Mouse (Mus musculus) spleen, adult 12 weeks (tissue): Measurements from ENCODE around the gene Bach1.

Source experiments
- DNase-seq: peaks from one replicate; pipeline ENCODE4 v3.0.0; 2022; ENCODE audit warnings: low spot score

Gene Bach1

GRCm38 (mm10) chr16:87698692-87699305 is at the start of gene Bach1:
Gene Bach1, plus strand, starts transcription at chr16:87698945.
- peak; percentile 90 for DNase-seq

DNA sequence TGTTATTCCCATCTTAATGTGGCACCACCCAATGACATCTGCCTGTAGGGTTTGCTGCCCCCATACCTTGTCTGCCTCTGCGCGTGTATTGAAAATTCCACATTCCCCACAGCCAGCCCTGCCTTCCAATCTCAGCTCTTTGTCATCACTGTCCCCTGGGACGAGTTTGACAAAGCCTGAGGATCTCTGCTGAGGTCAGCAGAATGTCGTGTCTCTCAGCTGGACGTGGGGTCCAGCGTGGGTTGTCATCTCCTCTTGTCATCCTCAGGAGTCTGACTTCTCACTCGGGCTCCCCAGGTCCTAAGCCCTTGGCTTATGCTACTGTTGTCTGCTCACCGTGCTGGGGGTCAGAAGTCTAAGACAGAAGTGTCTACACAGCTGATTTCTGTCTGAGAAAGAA is 46.4 kb upstream of the Bach1 start:
- no peak for DNase-seq

DNA sequence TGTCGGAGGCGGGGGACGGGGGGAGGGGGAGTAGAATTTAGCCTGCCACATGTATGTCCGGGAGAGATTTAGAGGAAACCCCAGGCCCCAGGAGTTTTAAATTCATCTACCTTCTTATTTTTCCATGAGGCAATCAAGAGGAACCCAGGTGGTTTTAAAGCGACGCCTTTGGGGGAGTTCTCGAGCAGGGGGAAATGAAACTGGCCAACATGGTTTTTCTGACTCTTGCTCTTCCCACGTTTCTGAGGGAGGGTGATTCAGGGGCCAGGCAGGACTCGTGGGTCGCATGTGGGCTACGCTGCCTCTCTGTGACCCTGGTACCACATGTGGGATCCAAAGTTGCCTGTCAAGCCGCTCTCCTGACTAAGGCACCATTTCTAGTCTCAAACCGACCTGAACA is 45.8 kb upstream of the Bach1 start:
- peak; percentile 6 for DNase-seq

DNA sequence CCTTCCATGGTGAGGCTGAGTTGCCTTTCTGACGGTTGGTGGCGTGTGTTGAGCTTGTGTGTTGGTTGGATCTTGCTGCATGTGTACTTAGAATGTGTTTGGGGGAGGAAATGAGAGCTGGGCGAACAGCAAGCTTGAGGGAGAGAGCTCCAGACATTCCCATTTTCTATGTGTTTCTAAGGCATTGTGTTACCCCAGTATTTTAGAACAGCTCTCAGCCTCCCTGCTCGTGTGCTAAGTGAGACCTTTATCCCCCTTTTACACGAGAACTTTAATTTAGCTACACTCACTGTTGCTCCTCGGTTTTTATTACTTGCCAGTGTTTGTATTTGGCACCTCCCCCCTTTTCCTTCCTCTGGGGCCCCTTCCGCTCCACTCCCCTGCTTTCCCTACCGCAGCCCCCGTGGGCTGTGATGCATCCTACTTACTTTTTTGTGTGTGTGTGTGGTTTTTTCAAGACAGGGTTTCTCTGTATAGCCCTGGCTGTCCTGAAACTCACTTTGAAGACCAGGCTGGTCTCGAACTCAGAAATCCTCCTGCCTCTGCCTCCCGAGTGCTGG is 44.6 kb upstream of the Bach1 start:
- DNase-seq, result no peak

DNA sequence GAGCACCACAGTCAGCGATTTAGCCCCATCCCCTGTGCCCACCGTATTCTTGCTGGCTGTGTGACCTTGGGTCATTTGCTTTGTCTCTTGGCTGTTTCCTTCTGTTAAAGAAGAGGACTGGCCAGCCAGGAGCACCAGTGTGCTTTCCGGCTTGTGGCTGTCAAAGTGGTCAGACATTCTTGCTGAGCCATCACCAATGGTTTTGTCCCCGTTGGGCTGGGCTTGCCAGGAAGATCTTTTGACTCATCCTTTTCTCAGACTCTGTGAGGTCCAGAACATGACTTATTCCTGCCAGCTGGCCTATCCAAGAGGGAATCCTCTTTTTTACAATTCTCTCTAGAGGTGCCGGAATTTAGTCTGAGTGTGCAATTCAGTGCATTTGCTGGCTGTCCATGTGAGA is 43.7 kb upstream of the Bach1 start:
- no peak for DNase-seq

GRCm38 (mm10) chr16:87655579-87655978 is 43.2 kb upstream of the Bach1 start:
- DNase-seq, result no peak

GRCm38 (mm10) chr16:87656771-87657170 is 42.0 kb upstream of the Bach1 start:
- no peak for DNase-seq

DNA sequence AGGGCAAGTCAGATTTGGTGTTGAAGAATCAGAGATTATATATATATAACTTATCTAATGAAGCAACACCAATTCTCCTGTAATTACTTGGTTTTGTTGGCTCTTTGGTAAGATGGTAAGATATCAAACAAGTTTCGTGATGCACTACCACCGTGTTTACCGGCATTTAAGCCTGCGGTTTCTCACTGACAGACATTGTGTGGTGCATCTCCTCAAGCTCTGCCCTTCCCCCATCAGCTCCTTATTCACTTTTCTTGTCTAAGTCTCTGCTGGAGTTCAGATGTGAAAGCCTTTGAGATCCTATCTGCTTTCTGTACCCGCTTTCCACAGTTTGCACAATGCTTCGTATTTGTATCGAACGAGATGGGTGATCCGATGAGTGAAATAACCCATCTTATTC is 41.5 kb upstream of the Bach1 start:
- no peak for DNase-seq

- no peak for DNase-seq
Measured at GRCm38 (mm10) chr16:87661024-87661471, 37.7 kb upstream of the Bach1 start.

GRCm38 (mm10) chr16:87661636-87662035 is 37.1 kb upstream of the Bach1 start:
- no peak for DNase-seq

DNA sequence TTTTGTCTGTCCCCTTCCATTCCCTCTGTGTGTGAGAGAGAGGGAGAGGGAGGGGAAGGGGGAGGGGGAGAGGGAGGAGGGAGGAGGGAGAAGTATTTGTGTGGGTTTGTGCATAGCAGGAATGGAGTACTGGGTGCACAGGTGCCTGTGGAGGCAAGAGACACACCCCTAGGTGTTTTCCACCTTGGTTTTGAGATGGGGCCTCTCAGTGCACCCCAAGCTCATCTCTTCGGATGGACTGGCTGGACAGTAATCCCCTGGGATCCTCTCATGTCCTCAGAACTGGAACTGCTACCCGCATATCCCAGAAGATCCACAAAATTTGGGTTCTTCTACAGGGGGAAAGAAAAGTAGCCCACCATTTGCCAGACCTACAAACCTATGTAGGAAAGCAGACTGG is 36.2 kb upstream of the Bach1 start:
- DNase-seq, result no peak

GRCm38 (mm10) chr16:87663890-87664289 is 34.9 kb upstream of the Bach1 start:
- DNase-seq, result no peak

DNA sequence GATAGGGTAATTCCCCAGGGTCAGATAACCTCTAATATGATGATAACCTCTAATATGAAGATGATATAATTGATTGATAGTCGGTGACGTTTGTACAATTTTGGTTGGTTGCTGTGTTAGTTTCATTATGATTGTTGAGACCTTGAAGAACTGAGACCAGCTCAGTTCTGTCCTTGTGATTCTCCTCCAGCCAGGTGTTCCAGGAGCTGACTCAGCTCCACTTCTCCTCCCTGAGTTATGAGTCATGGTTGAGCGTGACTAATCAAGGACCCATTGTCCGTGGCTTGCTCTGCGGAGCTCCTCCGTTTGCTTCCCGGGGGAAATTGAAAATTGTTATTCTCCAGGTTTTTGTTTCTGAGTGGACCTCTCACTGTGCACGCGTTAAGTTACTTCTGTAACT is 33.5 kb upstream of the Bach1 start:
- DNase-seq, result no peak

DNA sequence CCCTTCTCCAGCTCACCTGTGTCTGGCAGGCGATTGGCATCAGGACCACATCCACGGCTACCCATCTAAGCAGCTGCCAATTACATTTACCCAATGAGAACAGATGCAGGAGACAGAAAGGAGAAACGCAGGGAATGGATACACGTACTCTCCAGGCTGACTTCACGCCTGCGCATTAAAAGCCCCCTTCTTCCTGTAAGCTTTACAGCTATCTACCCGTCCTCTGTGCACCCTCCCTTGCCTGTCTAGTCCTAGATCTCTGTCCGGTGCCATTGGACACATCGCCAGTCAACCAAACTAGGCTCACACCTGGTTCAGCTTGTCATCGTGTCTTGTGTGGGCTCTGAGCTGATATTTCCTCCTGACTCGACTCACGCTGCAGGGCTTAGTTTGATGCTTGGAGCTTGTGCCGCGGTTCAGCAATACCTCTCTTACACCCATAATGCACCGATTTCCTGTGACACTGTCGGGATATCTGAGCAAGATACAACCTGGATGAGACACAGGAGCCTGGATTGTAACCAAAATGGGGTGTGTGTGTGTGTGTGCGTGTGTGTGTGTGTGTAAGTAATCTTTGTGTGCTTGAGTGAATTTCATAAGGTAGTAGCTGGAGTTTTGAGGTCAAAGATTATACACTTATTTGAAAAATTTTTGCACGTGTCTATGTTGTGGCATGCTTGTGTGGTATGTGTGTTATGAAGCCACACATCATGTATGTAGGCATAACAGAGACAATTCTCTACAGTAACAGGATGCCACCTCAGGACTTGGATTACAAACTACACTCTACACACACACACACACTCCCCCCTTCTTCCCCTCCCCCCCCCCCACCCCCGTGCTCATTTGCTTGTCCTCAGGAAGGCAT is 32.8 kb upstream of the Bach1 start:
- DNase-seq, result no peak

GRCm38 (mm10) chr16:87666620-87667004 is 32.1 kb upstream of the Bach1 start:
- no peak for DNase-seq

- no peak for DNase-seq
Measured at GRCm38 (mm10) chr16:87668002-87668401, 30.7 kb upstream of the Bach1 start.

GRCm38 (mm10) chr16:87670091-87670820 is 28.5 kb upstream of the Bach1 start:
- no peak for DNase-seq

DNA sequence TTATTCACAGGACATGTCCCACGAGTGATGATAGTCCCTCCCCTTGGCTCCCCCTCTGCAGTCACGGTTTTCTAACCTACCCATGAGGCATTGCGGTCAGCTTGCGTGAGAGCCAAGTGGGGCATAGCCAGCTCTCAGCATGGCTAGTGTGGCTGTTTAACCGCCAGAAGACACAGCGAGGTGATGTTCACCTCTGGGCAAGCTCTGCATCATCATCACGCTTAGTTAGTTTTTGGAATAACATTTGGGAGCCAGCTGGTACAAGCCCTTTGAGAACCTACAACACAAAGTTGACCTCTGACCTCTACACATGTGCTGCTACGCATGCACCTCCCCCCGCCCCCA is 28.0 kb upstream of the Bach1 start:
- DNase-seq, result no peak

- no peak for DNase-seq
Measured at GRCm38 (mm10) chr16:87671336-87671735, 27.4 kb upstream of the Bach1 start.

GRCm38 (mm10) chr16:87673155-87673554 is 25.6 kb upstream of the Bach1 start:
- DNase-seq, result no peak

GRCm38 (mm10) chr16:87676182-87676581 is 22.6 kb upstream of the Bach1 start:
- DNase-seq, result no peak

- no peak for DNase-seq
Measured at GRCm38 (mm10) chr16:87678667-87679066, 20.1 kb upstream of the Bach1 start.
